In genomic region chr1:121136846-121137245, GRCm38 (mm10) we compare ENCODE assay signal across 25 mouse cellular contexts.
"Had no signal": no experiment of that assay in that cellular context is flagged by ENCODE, and none has a peak within 500 bp of the region (broad histone marks: within the 10 kb centered on the region; RNA-seq: fewer than 3 reads in every experiment).

No protein-coding gene starts in this region.

- ATAC-seq: hindbrain, postnatal 0 days; intestine, embryonic 16.5 days; liver, embryonic 12.5 days had no signal

- H3K9ac ChIP-seq: heart, embryonic 13.5 days; heart, embryonic 15.5 days; hindbrain, embryonic 13.5 days; hindbrain, embryonic 15.5 days; kidney, embryonic 15.5 days; limb, embryonic 12.5 days; liver, embryonic 12.5 days; liver, embryonic 14.5 days had no signal

- H3K4me3 ChIP-seq: heart, adult 2 months; heart, embryonic 13.5 days; heart, embryonic 15.5 days; hindbrain, embryonic 13.5 days; hindbrain, embryonic 15.5 days; kidney, embryonic 15.5 days; limb, embryonic 12.5 days; liver, embryonic 12.5 days had no signal

- H3K9me3 ChIP-seq: heart, embryonic 13.5 days; heart, embryonic 15.5 days; hindbrain, embryonic 13.5 days; hindbrain, embryonic 15.5 days; kidney, embryonic 15.5 days; limb, embryonic 12.5 days; liver, embryonic 12.5 days had no signal

- H3K27me3 ChIP-seq: heart, embryonic 13.5 days; heart, embryonic 15.5 days; hindbrain, embryonic 13.5 days; hindbrain, embryonic 15.5 days; kidney, embryonic 15.5 days; limb, embryonic 12.5 days; liver, embryonic 12.5 days had no signal

- H3K36me3 ChIP-seq: heart, embryonic 13.5 days; heart, embryonic 15.5 days; hindbrain, embryonic 13.5 days; hindbrain, embryonic 15.5 days; kidney, embryonic 15.5 days; limb, embryonic 12.5 days; liver, embryonic 12.5 days had no signal

- DNase-seq: gastrocnemius, postnatal 14 days; gastrocnemius, postnatal 36 days; heart, adult 2 months; heart, postnatal 14 days; heart, postnatal 36 days; kidney, adult 11 months; kidney, adult 9 months; kidney, postnatal 14 days; kidney, postnatal 36 days; layer of hippocampus, adult 9-11 months; layer of hippocampus, postnatal 36 days; left cerebral cortex, postnatal 4 days; liver had no signal

- H3K4me2 ChIP-seq: heart, embryonic 11.5 days; heart, embryonic 13.5 days; heart, embryonic 15.5 days; hindbrain, embryonic 13.5 days; hindbrain, embryonic 15.5 days; kidney, embryonic 15.5 days; limb, embryonic 12.5 days; liver, embryonic 12.5 days had no signal

- H3K4me1 ChIP-seq: heart, embryonic 13.5 days; heart, embryonic 15.5 days; hindbrain, embryonic 13.5 days; hindbrain, embryonic 15.5 days; kidney, embryonic 15.5 days; limb, embryonic 12.5 days; liver, embryonic 12.5 days had no signal

- H3K27ac ChIP-seq: heart, adult 2 months; heart, embryonic 13.5 days; heart, embryonic 15.5 days; hindbrain, embryonic 13.5 days; hindbrain, embryonic 15.5 days; hindbrain, postnatal 0 days; kidney, embryonic 15.5 days; kidney, postnatal 0 days; limb, embryonic 12.5 days; liver, embryonic 12.5 days; liver, embryonic 14.5 days had no signal
